Mouse (Mus musculus): ENCODE data around the gene Bcs1l. TPM values are rescaled to one million over a fixed set of nuclear protein-coding genes. Genes with fewer than 3 reads are reported as not detected.

Gene Bcs1l
- polyA plus RNA-seq (2021; fragmentation: Nextera tagmentation), result 23.3 and 24.6 TPM in 2 replicates
- long read RNA-seq, experiment 1, transcript Bcs1l-203 (8 exons, 1,488 nt), result major isoform, 38 of 96 reads
- long read RNA-seq, experiment 1, transcript Bcs1l-201 (8 exons, 1,890 nt), result minor isoform, 29 of 96 reads
- long read RNA-seq, experiment 1, partial matches to known transcripts, result 4 of 96 reads
- long read RNA-seq, experiment 1, other reads (novel, unspliced or antisense), result 25 of 96 reads
- long read RNA-seq, experiment 2, transcript Bcs1l-203 (8 exons, 1,488 nt), result major isoform, 15 of 38 reads
- long read RNA-seq, experiment 2, partial matches to known transcripts, result 7 of 38 reads
- long read RNA-seq, experiment 2, other reads (novel, unspliced or antisense), result 13 of 38 reads

DNA sequence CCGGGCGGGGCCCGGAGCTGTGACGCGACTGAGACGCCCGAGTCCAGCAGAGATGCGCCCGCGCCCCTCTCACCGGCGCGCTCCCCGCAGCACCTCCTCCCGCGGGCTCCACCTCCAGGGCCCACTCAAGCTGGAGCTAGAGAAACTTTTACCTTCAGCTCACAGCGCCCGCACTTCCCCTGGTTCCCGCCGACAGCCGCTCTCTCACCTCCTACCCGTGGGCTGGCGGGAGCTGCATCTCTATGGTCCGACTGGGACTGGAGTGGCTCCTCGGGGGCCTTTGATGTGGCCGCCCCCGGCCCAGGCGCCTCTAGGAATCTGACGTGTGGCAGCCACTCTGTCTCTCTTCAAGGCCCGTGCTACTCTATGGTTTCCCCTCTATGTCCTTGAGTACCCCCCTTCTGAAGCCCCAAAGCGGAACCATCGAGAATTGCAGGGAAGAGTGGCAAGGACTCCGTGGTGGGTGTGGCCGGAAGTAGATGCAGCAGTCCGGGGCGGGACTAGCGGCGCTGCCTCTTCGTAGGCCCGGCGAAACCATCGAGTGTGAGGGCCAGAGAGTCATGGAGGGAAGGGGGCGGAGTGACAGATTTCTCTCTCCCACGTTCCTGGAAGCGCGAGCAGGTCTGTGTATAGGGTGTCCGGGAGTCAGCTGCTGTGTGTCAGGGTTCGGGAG lies at the start of gene Bcs1l, which contains the start of gene Zfp142:
Gene Bcs1l, plus strand, starts transcription at position 517 of the 673 bp plus-strand sequence.
Gene Zfp142, minus strand, starts transcription at position 474 of the 673 bp plus-strand sequence.

DNA sequence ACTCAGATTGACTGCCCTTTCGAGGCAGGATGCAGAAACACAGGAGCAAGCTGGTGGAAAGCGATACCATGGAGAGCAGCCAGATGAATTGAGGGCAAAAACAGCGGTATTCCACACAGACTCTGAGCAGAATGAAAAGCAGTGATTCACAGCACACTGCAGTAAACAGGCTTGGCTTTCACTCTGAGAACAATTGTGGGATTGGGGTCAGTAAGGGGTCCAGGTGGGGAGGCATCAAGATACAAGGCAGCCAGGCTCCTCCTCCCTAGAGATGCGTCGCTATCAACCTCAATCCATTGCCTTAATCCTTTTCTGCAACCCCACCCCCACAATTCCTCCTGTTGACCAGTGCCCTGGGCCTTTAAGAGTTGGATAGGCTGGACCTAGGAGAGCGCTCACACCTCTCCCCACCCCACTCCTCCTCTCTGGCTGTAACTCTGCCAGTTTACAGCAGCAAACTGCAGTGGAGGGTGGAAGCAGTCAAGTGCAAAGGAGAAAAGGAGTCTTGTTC lies 45.6 kb upstream of the Bcs1l start, which contains the start of gene Plcd4:
Gene Plcd4, plus strand, starts transcription at position 438 of the 511 bp plus-strand sequence.

DNA sequence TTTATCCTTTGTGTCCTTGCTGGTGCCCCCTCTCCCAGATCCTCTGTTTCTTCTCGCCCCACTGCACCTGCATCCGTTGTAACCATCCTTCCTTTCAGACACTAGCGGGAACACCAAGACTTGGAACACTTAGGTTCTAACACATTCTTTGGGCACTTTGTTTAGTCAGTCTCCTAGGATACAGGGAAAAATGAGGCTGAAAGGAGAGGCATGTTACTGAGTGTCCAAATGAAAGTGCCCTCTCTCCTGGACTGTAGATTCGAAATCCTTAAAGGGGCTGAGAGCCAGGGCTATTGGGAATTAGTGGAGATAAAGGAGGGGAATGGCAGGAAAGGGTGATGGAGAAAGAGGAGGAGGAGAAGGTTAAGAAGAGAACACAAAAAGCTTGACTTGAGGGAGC lies 43.9 kb upstream of the Bcs1l start, which contains the start of gene Usp37:
Gene Usp37, minus strand, starts transcription at position 101 of the 400 bp plus-strand sequence.

DNA sequence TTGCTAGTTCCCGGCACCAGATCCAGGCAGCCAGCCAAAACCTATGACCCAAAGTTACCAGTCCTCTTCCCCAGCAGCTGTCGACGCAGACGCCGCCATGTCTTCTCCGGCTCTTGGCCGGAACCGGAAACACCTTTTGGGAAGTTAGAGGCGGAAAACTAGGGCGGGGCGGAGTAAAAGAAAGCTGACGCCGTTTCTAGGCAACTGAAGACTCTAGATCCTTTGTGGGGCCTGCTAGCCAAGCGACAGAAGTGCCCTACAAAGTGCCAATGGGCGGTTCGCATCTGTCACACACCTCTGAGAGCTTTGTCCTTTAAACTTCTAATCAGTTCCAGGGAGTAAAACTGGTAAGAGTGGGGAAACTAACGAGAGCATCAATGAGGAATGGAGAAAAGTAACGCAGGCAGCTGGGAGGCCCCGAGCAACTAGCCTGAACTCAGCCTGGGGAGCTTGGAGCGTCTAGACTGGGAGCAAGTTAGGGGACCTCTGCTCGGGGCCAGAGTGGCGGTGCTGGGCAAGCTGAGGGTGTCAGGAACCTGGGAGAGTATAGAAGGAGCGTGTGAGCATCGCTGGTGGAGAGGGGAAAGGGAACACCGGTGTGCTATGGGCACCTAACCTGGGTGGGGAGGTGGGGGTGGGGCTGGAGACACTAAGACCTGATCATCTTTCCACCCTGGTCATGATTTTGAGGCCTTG lies 13.3 kb downstream of the Bcs1l start, which contains the start of the genes Rnf25 and Stk36:
Gene Rnf25, minus strand, starts transcription at position 131 of the 696 bp plus-strand sequence.
Gene Stk36, plus strand, starts transcription at position 179 of the 696 bp plus-strand sequence.

Other genes starting within 250 kb of the Bcs1l start
- gene Catip, start 226.2 kb upstream of the Bcs1l start, polyA plus RNA-seq (2021; fragmentation: Nextera tagmentation), result 0.73 and 0.80 TPM in 2 replicates
- 1.5 and 2.1 TPM in 2 replicates for gene Slc11a1, start 213.1 kb upstream of the Bcs1l start, polyA plus RNA-seq (2021; fragmentation: Nextera tagmentation)
- 4.5 and 7.5 TPM in 2 replicates for gene Ctdsp1, start 196.8 kb upstream of the Bcs1l start, polyA plus RNA-seq (2021; fragmentation: Nextera tagmentation)
- gene Vil1, start 178.9 kb upstream of the Bcs1l start, polyA plus RNA-seq (2021; fragmentation: Nextera tagmentation), result 0.20 and 0.38 TPM in 2 replicates
- 18.9 and 20.1 TPM in 2 replicates for gene Cnot9, start 82.2 kb upstream of the Bcs1l start, polyA plus RNA-seq (2021; fragmentation: Nextera tagmentation)
- gene Plcd4, start 45.4 kb upstream of the Bcs1l start, polyA plus RNA-seq (2021; fragmentation: Nextera tagmentation), result 11.9 and 16.0 TPM in 2 replicates
- gene Usp37, start 44.0 kb upstream of the Bcs1l start, polyA plus RNA-seq (2021; fragmentation: Nextera tagmentation), result 12.7 and 18.1 TPM in 2 replicates
- 6.0 and 7.1 TPM in 2 replicates for gene Zfp142, start within 50 bp of the Bcs1l start, polyA plus RNA-seq (2021; fragmentation: Nextera tagmentation)
- gene Rnf25, start 13.1 kb downstream of the Bcs1l start, polyA plus RNA-seq (2021; fragmentation: Nextera tagmentation), result 24.0 and 26.0 TPM in 2 replicates
- gene Stk36, start 13.2 kb downstream of the Bcs1l start, polyA plus RNA-seq (2021; fragmentation: Nextera tagmentation), result 0.83 and 0.85 TPM in 2 replicates
- 1.2 and 1.4 TPM in 2 replicates for gene Ttll4, start 73.5 kb downstream of the Bcs1l start, polyA plus RNA-seq (2021; fragmentation: Nextera tagmentation)
- gene Cyp27a1, start 125.3 kb downstream of the Bcs1l start, polyA plus RNA-seq (2021; fragmentation: Nextera tagmentation), result 4.4 and 4.7 TPM in 2 replicates
- not detected in 2 replicates for gene Prkag3, start 160.9 kb downstream of the Bcs1l start, polyA plus RNA-seq (2021; fragmentation: Nextera tagmentation)
- gene Wnt6, start 183.6 kb downstream of the Bcs1l start, polyA plus RNA-seq (2021; fragmentation: Nextera tagmentation), result 0.97 and 1.8 TPM in 2 replicates
- 15.5 and 19.0 TPM in 2 replicates for gene Wnt10a, start 203.2 kb downstream of the Bcs1l start, polyA plus RNA-seq (2021; fragmentation: Nextera tagmentation)